Mouse (Mus musculus) hindbrain, embryonic 10.5 days (tissue): ENCODE data around the gene Prkacb. TPM values are rescaled to one million over a fixed set of nuclear protein-coding genes. Genes with fewer than 3 reads are reported as not detected.
A peak's percentile ranks its signal among the peaks of the same experiment; 100 is the strongest.

Experiments
- DNase-seq: peaks from one replicate; pipeline ENCODE4 v3.0.0-alpha.2; 2017; ENCODE audit warnings: low spot score
- H3K27ac ChIP-seq: fragments of 300-500 bp; sonication (generic); 2 replicates; pipeline ENCODE4 v1.5.1; 2016; ENCODE audit warnings: mild to moderate bottlenecking, moderate library complexity
- H3K27me3 ChIP-seq: fragments of 300-500 bp; sonication (generic); 2 replicates; pipeline ENCODE4 v1.6.1; 2016; ENCODE audit warnings: mild to moderate bottlenecking; ENCODE audit not compliant: poor library complexity, insufficient read depth, severe bottlenecking
- H3K36me3 ChIP-seq: fragments of 300-500 bp; sonication (generic); 2 replicates; pipeline ENCODE4 v1.6.1; 2016; ENCODE audit warnings: mild to moderate bottlenecking, moderate library complexity
- H3K4me1 ChIP-seq: fragments of 300-500 bp; sonication (generic); replicated peaks from 2 replicates; pipeline ENCODE4 v1.6.1; 2016; ENCODE audit warnings: mild to moderate bottlenecking
- H3K4me3 ChIP-seq: fragments of 300-500 bp; sonication (generic); 2 replicates; pipeline ENCODE4 v1.5.1; 2016; ENCODE audit warnings: mild to moderate bottlenecking, moderate library complexity
- H3K9me3 ChIP-seq: fragments of 300-500 bp; sonication (generic); 2 replicates; pipeline ENCODE4 v1.6.1; 2016; ENCODE audit warnings: mild to moderate bottlenecking, moderate library complexity
- WGBS: fragments of 180-500 bp; shearing (Covaris S2); methylation state at CpG from one replicate; pipeline ENCODE4 v1.1.7; 2016; 5-methylcytosine and 5-hydroxymethylcytosine counted together
- polyA plus RNA-seq: library from polyadenylated mRNA; unstranded; fragments of >200 nt; fragmentation: Nextera tagmentation; extraction: Ambion mirVana; gene quantifications from 2 replicates; pipeline ENCODE4 v1.2.1, GENCODE M21; 2016

The Prkacb gene
- polyA plus RNA-seq, 1 experiment from 2014 or later, result 60.5 TPM

DNA sequence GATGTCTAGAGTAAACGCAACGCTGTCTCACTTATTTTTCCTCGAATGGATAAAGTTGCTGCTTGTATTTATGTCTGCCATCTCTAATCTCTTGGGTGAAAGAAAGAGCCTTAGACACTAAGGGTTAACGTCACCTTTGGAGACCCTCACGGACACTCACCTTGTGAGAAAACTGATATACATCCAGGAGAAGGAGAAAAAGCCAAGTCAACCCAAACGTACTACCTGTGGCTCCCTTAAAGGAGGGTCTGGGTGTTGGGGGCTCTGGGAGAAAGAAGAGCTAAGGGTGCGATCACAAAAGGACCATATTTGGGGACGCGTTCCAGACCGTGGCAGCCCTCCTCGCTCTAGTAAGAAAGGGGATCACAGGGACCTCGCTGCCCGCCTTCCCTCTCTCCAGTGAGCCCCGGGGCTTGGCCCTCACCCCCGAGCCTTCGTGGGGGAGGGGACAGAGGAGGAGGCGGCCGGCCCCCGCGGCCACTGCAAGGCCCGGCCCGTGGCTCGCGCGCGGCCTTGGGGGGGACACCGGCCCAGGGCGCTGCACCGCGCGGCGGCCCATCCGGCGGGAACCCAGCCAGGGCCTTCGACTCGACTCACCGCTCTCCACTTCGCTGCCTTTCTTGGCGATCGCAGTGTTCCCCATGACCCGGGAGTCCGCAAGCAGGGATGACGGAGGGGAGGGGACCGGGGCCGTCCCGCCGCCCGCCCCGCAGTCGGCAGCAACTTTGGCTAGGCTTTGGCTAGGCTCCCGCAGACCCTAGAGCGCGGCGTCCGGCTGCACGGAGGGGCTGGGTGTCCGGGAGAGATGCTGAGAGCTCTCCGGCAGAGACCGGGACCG is 530 bp downstream of the Prkacb start:
- Histone ChIP-seq H3K4me1 (peaks cover 18% of the 10 kb centered on the region), H3K36me3 (0 out of 2 replicates have a peak, but pooled peaks cover 11% of the 10 kb centered on the region), H3K4me3 (peak overlapping the region; percentile 99), H3K27ac (peak overlapping the region; percentile 97), H3K9me3 (no peaks in the 10 kb centered on the region), H3K27me3 (no peaks in the 10 kb centered on the region)
- 1% methylated on average over 60 of the region's 60 CpGs for WGBS
- DNase-seq, result no peak

DNA sequence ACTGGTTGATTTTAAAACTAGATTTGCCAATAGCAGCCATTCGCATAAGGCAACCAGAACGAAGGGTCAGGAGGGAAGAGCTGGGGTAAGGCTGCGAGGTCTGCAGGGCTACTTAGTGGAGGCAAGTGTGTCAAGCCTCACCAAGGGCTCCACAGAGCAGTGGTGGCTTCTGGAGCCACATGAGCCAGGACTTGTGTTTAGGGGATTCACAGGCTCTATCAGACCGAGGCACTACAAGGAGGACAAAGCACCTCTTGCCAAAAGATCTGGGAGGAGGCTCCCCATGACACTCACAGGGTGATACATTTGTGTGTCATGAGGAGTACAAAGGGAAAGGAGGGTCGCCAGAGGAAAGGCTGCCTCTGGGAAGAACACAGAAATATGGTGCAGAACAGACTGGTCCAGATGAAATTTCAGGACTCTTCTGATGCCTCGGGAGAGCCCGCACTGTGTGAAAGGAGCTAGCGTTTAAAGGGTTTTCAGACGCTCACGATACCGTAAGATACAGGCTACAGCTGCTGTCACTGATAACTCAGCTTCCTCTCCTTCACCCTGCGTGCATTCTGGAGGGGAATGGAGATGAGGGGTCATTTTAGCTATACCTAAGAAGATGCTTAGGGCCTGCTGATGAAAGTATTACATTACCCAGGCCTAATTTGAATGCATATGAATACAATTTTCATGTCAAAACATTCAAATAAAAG is 19.1 kb downstream of the Prkacb start:
- DNase-seq, result no peak
- Histone ChIP-seq H3K27me3 (no peaks in the 10 kb centered on the region), H3K36me3 (0 out of 2 replicates have a peak, but pooled peaks cover 16% of the 10 kb centered on the region), H3K4me3 (no peak overlapping the region), H3K4me1 (no peaks in the 10 kb centered on the region), H3K27ac (no peak overlapping the region), H3K9me3 (no peaks in the 10 kb centered on the region)
- 90% methylated on average over 12 of the region's 12 CpGs for WGBS

DNA sequence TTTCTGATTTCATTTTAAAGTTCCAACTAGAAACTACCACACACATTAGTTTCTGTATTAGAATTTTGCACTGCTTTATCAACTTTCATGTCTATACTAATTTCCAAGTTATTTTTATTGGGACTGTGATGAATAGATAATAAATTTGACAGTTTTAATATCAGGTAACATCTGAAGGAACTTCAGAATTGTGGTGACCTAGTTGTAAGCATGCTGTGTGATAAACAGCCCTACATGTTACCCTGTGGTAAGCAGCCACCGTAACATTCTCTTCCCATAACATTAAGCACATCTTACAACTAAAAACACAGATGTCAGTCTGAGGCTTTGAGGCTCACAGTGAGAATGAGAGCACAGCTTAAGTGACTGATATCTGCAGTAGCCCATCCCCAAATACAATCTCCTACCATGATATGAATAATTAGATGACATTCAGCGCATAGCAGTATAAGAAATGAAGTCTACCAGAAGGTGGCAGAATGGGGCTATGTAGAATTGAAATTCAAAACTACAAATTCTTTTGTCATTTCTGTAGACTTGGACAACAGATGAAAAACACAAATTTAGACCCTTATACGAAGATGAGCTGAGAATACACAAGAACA is 20.5 kb downstream of the Prkacb start:
- no peak for DNase-seq
- no peak overlapping the region for H3K4me3 ChIP-seq
- no peaks in the 10 kb centered on the region for H3K4me1 ChIP-seq
- H3K9me3 ChIP-seq, result no peaks in the 10 kb centered on the region
- whole genome bisulfite sequencing, result 89% methylated on average over 3 of the region's 3 CpGs
- 0 out of 2 replicates have a peak, but pooled peaks cover 19% of the 10 kb centered on the region for H3K36me3 ChIP-seq
- H3K27ac ChIP-seq, result no peak overlapping the region
- H3K27me3 ChIP-seq, result no peaks in the 10 kb centered on the region

DNA sequence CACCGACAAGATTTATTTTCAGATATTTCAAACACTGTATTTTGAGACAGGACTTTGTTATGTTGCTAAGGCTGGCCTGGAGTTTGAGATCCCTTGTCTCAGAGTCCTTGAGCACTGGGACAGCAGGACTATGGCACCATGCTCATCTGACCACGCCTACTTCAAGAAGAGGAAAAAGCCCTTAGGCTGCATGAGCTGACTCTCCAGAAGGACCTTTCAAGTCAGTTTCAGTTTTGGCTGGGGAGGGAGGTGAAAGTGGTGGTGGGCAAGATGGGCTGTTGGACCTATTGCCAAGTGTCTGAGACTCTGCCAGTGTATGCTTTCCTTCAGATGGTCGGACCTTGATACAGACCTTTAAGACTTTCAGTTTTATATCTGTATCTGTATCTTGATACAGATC is 28.6 kb downstream of the Prkacb start:
- H3K36me3 ChIP-seq, result 0 out of 2 replicates have a peak, but pooled peaks cover 5% of the 10 kb centered on the region
- no peaks in the 10 kb centered on the region for H3K9me3 ChIP-seq
- H3K4me3 ChIP-seq, result no peak overlapping the region
- H3K27ac ChIP-seq, result no peak overlapping the region
- peaks cover 6% of the 10 kb centered on the region for H3K4me1 ChIP-seq
- no peaks in the 10 kb centered on the region for H3K27me3 ChIP-seq
- 90% methylated on average over 3 of the region's 3 CpGs for WGBS
- no peak for DNase-seq

DNA sequence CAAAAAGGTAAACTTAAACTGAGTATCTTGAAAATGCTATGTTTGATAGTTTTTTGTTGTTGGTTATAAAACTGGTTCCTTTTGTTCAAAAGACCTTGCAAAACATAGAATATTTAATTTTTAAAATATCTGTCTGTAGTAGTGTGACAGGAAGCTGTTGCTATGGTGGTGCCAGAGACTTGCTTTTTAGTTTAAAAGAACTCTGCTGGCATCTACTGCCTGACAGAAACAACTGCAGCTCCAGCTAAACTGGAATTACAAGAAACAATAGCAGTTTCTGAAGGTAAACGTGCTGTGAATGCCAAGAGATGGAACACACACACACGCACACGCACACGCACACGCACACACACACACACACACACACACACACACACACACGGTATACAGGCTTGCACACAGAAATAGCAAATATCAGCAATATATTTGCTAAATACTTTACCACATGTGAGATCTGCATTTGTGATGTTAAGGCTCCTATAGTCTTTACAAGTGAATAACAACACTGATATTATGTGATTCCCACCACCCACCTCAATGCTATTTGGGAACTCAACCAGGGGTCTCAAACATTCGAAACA is 29.1 kb downstream of the Prkacb start:
- no peak overlapping the region for H3K27ac ChIP-seq
- DNase-seq, result no peak
- no peaks in the 10 kb centered on the region for H3K27me3 ChIP-seq
- peaks cover 9% of the 10 kb centered on the region for H3K4me1 ChIP-seq
- H3K9me3 ChIP-seq, result no peaks in the 10 kb centered on the region
- H3K36me3 ChIP-seq, result 0 out of 2 replicates have a peak, but pooled peaks cover 5% of the 10 kb centered on the region
- WGBS, result 81% methylated on average over 7 of the region's 7 CpGs
- no peak overlapping the region for H3K4me3 ChIP-seq

DNA sequence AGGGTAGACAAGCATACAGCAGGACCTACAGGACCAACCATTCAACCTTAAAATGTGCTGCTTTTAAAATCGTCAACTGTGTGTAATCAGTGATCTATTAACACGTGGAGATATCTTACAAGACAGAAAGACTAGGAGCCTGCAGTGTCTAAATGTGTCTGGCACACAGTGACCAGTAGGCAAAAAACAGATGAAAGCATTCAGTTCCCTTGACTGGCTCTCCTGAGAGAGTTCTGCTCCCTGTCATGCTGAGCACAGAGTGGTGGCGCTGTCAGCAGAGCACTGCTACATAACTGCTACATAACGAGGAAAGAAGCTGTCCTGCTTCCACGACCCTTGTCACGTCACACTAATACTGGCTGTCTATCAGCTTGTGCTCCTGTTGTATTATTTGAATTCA is 30.2 kb downstream of the Prkacb start:
- Histone ChIP-seq H3K27me3 (no peaks in the 10 kb centered on the region), H3K27ac (no peak overlapping the region), H3K36me3 (0 out of 2 replicates have a peak, but pooled peaks cover 3% of the 10 kb centered on the region), H3K4me1 (peaks cover 10% of the 10 kb centered on the region), H3K9me3 (no peaks in the 10 kb centered on the region), H3K4me3 (no peak overlapping the region)
- DNase-seq, result no peak
- WGBS, result 38% methylated on average over 6 of the region's 6 CpGs

DNA sequence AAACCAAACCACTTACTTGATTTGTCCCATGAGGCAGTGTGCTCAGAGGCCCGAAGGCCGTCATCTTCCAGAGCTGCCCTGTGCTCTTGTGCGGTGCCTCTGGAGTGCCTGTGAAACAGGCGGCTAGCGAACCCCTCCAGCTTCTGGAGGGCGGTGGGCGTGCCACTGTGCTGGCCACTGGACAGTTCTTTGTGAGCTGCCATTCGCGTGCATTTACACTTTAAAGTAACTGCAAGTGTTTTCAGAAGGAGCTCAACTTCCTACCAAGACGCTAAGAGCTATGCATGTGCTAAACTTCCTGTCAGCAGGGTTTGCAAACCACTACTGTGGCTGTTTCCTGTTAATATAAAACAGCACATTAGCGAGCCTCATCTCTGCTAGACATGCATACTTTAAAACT is 31.7 kb downstream of the Prkacb start:
- Histone ChIP-seq H3K9me3 (no peaks in the 10 kb centered on the region), H3K4me1 (peaks cover 10% of the 10 kb centered on the region), H3K36me3 (no peaks in the 10 kb centered on the region), H3K27ac (no peak overlapping the region), H3K27me3 (no peaks in the 10 kb centered on the region), H3K4me3 (0 out of 2 replicates have a peak overlapping the region, but pooled peaks have one; percentile 18)
- WGBS, result 24% methylated on average over 11 of the region's 11 CpGs
- peak; percentile 34 for DNase-seq

DNA sequence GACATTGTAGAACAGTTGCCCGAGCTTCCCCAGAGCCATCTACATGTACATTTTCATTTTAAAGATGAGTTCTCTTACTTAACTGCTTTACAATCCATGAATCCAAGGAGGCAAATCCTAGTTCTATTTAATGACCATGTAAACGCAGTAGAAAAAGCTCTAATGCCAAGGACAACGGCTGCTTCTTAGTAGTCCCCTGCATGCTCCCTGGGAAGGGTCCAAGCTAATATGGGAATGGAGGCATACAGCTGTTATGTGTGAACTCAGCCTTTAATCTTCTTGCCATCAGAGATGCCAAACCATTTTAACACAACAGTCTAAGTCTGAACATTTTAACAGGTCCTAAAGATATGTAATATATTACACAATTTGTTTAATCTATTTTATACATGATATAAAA is 32.5 kb downstream of the Prkacb start:
- 85% methylated on average over 3 of the region's 3 CpGs for WGBS
- H3K27ac ChIP-seq, result no peak overlapping the region
- H3K9me3 ChIP-seq, result no peaks in the 10 kb centered on the region
- H3K27me3 ChIP-seq, result no peaks in the 10 kb centered on the region
- no peak for DNase-seq
- H3K4me3 ChIP-seq, result no peak overlapping the region
- no peaks in the 10 kb centered on the region for H3K36me3 ChIP-seq
- peaks cover 10% of the 10 kb centered on the region for H3K4me1 ChIP-seq

DNA sequence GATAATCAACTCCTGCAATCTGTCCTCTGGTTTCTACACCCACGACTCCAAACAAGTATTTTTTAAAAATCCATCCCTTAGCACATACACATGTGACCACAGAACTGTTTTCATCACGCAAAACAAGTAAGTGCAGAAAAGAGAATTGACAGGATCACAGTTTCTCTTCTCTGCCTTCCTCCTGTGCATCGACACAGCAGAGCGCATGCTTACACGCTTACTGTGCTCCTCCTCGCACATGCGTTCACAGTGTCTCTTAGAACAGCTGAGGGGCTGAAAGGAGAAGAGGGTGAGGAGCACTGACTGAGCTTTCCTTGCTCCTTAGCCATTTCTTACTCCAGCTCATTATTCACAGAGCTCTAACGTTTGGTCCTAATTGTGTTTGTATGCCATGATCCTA is 33.9 kb downstream of the Prkacb start:
- H3K36me3 ChIP-seq, result no peaks in the 10 kb centered on the region
- no peak overlapping the region for H3K27ac ChIP-seq
- WGBS, result 91% methylated on average over 8 of the region's 8 CpGs
- peaks cover 10% of the 10 kb centered on the region for H3K4me1 ChIP-seq
- H3K9me3 ChIP-seq, result no peaks in the 10 kb centered on the region
- no peaks in the 10 kb centered on the region for H3K27me3 ChIP-seq
- no peak for DNase-seq
- H3K4me3 ChIP-seq, result no peak overlapping the region

DNA sequence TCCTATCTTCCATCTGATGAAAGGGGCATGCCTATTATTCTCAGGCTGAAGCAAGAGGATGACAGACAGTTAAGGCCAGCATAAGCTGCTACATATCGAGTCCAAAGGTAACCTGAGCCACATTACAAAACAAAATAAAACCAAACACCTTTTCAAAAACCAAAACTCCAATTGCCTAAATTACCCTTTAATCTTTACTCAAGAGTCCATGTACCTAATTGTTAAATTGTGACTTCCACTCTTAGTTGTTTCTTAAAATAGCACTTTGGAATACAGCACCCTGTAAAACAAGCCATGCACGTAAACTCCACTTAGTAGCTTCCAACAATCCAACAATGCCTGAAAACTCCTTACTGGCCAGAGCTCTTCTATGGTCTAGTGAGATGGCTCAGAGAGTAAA is 34.3 kb downstream of the Prkacb start:
- Histone ChIP-seq H3K4me1 (peaks cover 10% of the 10 kb centered on the region), H3K36me3 (no peaks in the 10 kb centered on the region), H3K9me3 (no peaks in the 10 kb centered on the region), H3K27ac (no peak overlapping the region), H3K4me3 (no peak overlapping the region), H3K27me3 (no peaks in the 10 kb centered on the region)
- WGBS, result 88% methylated on average over 2 of the region's 2 CpGs
- DNase-seq, result no peak

DNA sequence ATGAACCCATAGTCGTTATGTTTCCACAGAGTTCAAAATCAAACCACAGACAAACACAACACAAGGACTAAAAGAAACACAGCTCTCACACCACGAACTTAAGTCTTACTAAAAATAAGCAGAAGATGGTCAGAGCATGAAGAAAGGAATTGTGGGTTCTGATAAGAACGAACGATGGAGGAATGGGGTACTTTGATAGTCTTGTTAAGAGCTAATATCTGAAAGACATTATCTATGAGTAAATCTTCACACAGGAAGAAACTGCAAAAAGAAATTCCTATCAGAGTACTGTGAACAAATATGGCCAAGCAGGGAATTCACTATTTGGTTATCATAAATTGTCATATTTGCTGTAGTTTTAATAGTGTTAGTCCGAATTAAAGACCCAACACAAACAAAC is 36.1 kb downstream of the Prkacb start:
- H3K4me3 ChIP-seq, result no peak overlapping the region
- no peaks in the 10 kb centered on the region for H3K9me3 ChIP-seq
- no peak overlapping the region for H3K27ac ChIP-seq
- no peaks in the 10 kb centered on the region for H3K36me3 ChIP-seq
- WGBS, result 93% methylated on average over 5 of the region's 5 CpGs
- DNase-seq, result no peak
- H3K27me3 ChIP-seq, result no peaks in the 10 kb centered on the region
- peaks cover 10% of the 10 kb centered on the region for H3K4me1 ChIP-seq

DNA sequence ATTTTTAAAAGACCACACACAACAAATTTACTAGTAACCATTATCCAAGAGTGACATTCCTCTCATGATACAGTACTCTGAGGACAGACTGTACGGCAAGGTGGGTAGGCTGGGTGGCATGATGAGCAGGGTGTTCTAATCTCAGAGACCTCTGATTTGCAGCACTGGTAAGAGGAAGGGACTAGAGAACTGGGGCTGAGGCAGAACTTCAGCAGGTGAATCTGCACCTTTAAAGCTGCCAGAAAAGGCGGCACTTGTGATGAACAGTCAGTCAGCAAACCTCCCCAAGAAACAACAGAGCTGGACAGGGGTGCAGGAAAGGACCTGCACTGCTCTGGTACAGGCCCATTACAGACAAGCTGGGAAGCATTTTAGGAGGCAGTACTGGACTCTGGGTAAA is 41.9 kb downstream of the Prkacb start:
- H3K4me3 ChIP-seq, result no peak overlapping the region
- peaks cover 34% of the 10 kb centered on the region for H3K4me1 ChIP-seq
- no peaks in the 10 kb centered on the region for H3K9me3 ChIP-seq
- 70% methylated on average over 2 of the region's 2 CpGs for WGBS
- H3K27ac ChIP-seq, result 0 out of 2 replicates have a peak overlapping the region, but pooled peaks have one; percentile 12
- peaks cover 5% of the 10 kb centered on the region for H3K36me3 ChIP-seq
- H3K27me3 ChIP-seq, result no peaks in the 10 kb centered on the region
- DNase-seq, result no peak
